Mouse (Mus musculus) liver, embryonic 11.5 days (tissue): ENCODE data around the gene Gapdhs. TPM values are rescaled to one million over a fixed set of nuclear protein-coding genes. Genes with fewer than 3 reads are reported as not detected.

ENCODE experiments used
- ATAC-seq: fragments of 200-750 bp; cut with Nextera tagmentation; replicated peaks from 2 replicates; pipeline ENCODE4 v1.8.0; 2017; ENCODE audit warnings: moderate number of reproducible peaks, mild to moderate bottlenecking, moderate TSS enrichment, moderate library complexity; ENCODE audit not compliant: low FRiP score
- DNase-seq: peaks from one replicate; pipeline ENCODE4 v3.0.0-alpha.2; 2017; ENCODE audit warnings: low spot score
- H3K27ac ChIP-seq: fragments of 300-500 bp; sonication (generic); 2 replicates; pipeline ENCODE4 v1.5.1; 2014; ENCODE audit warnings: mild to moderate bottlenecking, low read depth, low read length, control low read depth
- H3K27me3 ChIP-seq: fragments of 300-500 bp; sonication (generic); replicated peaks from 2 replicates; pipeline ENCODE4 v1.6.1; 2014; ENCODE audit warnings: low read length, mixed read lengths; ENCODE audit not compliant: control insufficient read depth, insufficient read depth
- H3K36me3 ChIP-seq: fragments of 300-500 bp; sonication (generic); 2 replicates; pipeline ENCODE4 v1.6.1; 2014; ENCODE audit warnings: mild to moderate bottlenecking, low read length, moderate library complexity, mixed read lengths; ENCODE audit not compliant: control insufficient read depth, insufficient read depth
- H3K4me1 ChIP-seq: fragments of 300-500 bp; sonication (generic); replicated peaks from 2 replicates; pipeline ENCODE4 v1.6.1; 2014; ENCODE audit warnings: low read length, mixed read lengths; ENCODE audit not compliant: control insufficient read depth, insufficient read depth
- H3K4me2 ChIP-seq: fragments of 300-500 bp; sonication (generic); 2 replicates; pipeline ENCODE4 v1.6.1; 2014; ENCODE audit warnings: mild to moderate bottlenecking, control low read depth, moderate library complexity
- H3K4me3 ChIP-seq: fragments of 300-500 bp; sonication (generic); 2 replicates; pipeline ENCODE4 v1.5.1; 2014; ENCODE audit warnings: low read depth, low read length, control low read depth
- H3K9ac ChIP-seq: fragments of 300-500 bp; sonication (generic); 2 replicates; pipeline ENCODE4 v1.6.1; 2014; ENCODE audit warnings: low read depth, low read length, control low read depth
- H3K9me3 ChIP-seq: fragments of 300-500 bp; sonication (generic); 2 replicates; pipeline ENCODE4 v1.6.1; 2016; ENCODE audit warnings: low read length, inconsistent platforms, mixed read lengths; ENCODE audit not compliant: control insufficient read depth
- WGBS: fragments of 180-500 bp; shearing (Covaris S2); extraction: QIAGEN DNeasy Blood & Tissue Kit; methylation state at CpG from one replicate; pipeline ENCODE4 v1.1.7; 2014; 5-methylcytosine and 5-hydroxymethylcytosine counted together
- polyA plus RNA-seq: library from polyadenylated mRNA; unstranded; fragments of >200 nt; fragmentation: Nextera tagmentation; extraction: Ambion mirVana; gene quantifications from 2 replicates; pipeline ENCODE4 v1.2.1, GENCODE M21; 2014

The Gapdhs gene
- polyA plus RNA-seq, 1 experiment from 2014 or later, result 0.44 TPM

DNA sequence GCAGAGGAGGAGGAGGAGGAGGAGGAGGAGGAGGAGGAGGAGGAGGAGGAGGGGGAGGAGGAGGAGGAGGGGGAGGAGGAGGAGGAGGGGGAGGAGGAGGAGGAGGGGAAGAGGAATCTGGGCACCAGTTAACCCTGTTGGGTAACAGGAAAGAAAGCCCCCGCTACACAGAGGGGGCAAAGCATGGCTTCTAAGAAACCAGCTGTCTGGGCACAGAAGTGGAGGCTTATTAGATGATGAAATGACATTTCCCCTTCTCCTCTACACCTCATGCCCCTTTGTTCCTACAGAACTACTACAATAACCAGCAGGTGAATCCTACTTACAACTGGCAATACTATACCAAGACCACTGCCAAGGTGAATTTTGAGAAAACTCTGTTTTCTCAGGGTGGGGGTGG, 34.4 kb upstream of the Gapdhs start:
- Histone ChIP-seq H3K36me3 (no peaks in the 10 kb centered on the region), H3K27me3 (no peaks in the 10 kb centered on the region), H3K4me1 (no peaks in the 10 kb centered on the region), H3K27ac (no peak overlapping the region), H3K4me2 (no peak overlapping the region), H3K9me3 (no peaks in the 10 kb centered on the region), H3K4me3 (no peak overlapping the region), H3K9ac (no peak overlapping the region)
- ATAC-seq, result no peak
- no peak for DNase-seq
- 60% methylated on average over 1 of the region's 1 CpGs for WGBS

GRCm38 (mm10) chr7:30777081-30777579, 33.6 kb upstream of the Gapdhs start:
- Histone ChIP-seq H3K4me1 (no peaks in the 10 kb centered on the region), H3K4me2 (no peak overlapping the region), H3K4me3 (no peak overlapping the region), H3K27ac (no peak overlapping the region), H3K9ac (no peak overlapping the region), H3K27me3 (no peaks in the 10 kb centered on the region), H3K9me3 (no peaks in the 10 kb centered on the region), H3K36me3 (no peaks in the 10 kb centered on the region)
- ATAC-seq (no peak), DNase-seq (no peak)
- whole genome bisulfite sequencing, result 58% methylated on average over 7 of the region's 7 CpGs

GRCm38 (mm10) chr7:30776104-30776503, 32.6 kb upstream of the Gapdhs start:
- Histone ChIP-seq H3K9me3 (no peaks in the 10 kb centered on the region; the same call in 1 of the 2 replicates), H3K36me3 (no peaks in the 10 kb centered on the region), H3K4me1 (no peaks in the 10 kb centered on the region), H3K27me3 (no peaks in the 10 kb centered on the region), H3K9ac (no peak overlapping the region), H3K4me3 (no peak overlapping the region), H3K4me2 (no peak overlapping the region), H3K27ac (no peak overlapping the region)
- 78% methylated on average over 9 of the region's 9 CpGs for WGBS
- DNase-seq (no peak), ATAC-seq (no peak)

- no peak overlapping the region for H3K9ac ChIP-seq
- WGBS, result 32% methylated on average over 9 of the region's 9 CpGs
- H3K4me2 ChIP-seq, result no peak overlapping the region
- no peak overlapping the region for H3K4me3 ChIP-seq
- no peak for DNase-seq
- no peak overlapping the region for H3K27ac ChIP-seq
- no peaks in the 10 kb centered on the region; the same call in 1 of the 2 replicates for H3K9me3 ChIP-seq
- ATAC-seq, result no peak
- no peaks in the 10 kb centered on the region for H3K36me3 ChIP-seq
- peaks cover 13% of the 10 kb centered on the region for H3K27me3 ChIP-seq
- no peaks in the 10 kb centered on the region for H3K4me1 ChIP-seq
These were observed 25.8 kb upstream of the Gapdhs start for GRCm38 (mm10) chr7:30769236-30769635.

GRCm38 (mm10) chr7:30766408-30766807, 22.9 kb upstream of the Gapdhs start:
- Histone ChIP-seq H3K4me3 (no peak overlapping the region), H3K27ac (no peak overlapping the region)

DNA sequence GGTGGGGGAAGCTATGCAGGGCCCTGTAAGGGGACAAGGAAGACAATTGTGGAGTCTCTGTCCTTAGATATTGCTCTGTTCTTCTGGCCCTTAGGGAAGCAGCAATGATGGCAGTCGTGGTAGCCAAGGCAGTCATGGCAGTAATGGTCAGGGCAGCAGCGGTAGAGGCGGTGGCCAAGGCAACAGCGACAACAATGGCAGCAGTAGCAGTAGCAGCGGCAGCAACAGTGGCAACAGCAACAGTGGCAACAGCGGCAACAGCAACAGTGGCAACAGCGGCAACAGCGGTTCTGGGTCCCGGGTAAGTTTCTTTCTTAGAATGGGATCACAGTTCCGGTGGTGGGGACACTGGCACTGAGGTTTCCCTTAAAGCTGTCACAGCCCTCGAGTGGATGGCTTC, 21.7 kb upstream of the Gapdhs start:
- ATAC-seq (no peak), DNase-seq (no peak)
- Histone ChIP-seq H3K4me2 (no peak overlapping the region), H3K27ac (no peak overlapping the region), H3K4me1 (peaks cover 6% of the 10 kb centered on the region), H3K27me3 (peaks cover 16% of the 10 kb centered on the region), H3K4me3 (no peak overlapping the region), H3K9me3 (no peaks in the 10 kb centered on the region), H3K36me3 (no peaks in the 10 kb centered on the region), H3K9ac (no peak overlapping the region)
- WGBS, result 32% methylated on average over 11 of the region's 11 CpGs

More at GRCm38 (mm10) chr7:30766408-30766807, 22.9 kb upstream of the Gapdhs start:
- no peaks in the 10 kb centered on the region; the same call in 1 of the 2 replicates for H3K9me3 ChIP-seq
- H3K27me3 ChIP-seq, result peaks cover 16% of the 10 kb centered on the region
- WGBS, result 75% methylated on average over 4 of the region's 4 CpGs
- peaks cover 6% of the 10 kb centered on the region for H3K4me1 ChIP-seq
- no peak overlapping the region for H3K4me2 ChIP-seq
- no peaks in the 10 kb centered on the region for H3K36me3 ChIP-seq
- no peak for DNase-seq
- ATAC-seq, result no peak
- no peak overlapping the region for H3K9ac ChIP-seq

- Histone ChIP-seq H3K36me3 (no peaks in the 10 kb centered on the region), H3K27ac (no peak within 1 kb of the TSS), H3K4me2 (no peak within 1 kb of the TSS), H3K4me1 (peaks cover 6% of the 10 kb centered on the region), H3K9ac (no peak within 1 kb of the TSS), H3K9me3 (no peaks in the 10 kb centered on the region), H3K4me3 (no peak within 1 kb of the TSS), H3K27me3 (peaks cover 13% of the 10 kb centered on the region)
- 47% methylated on average over 5 of the region's 5 CpGs for WGBS
- ATAC-seq, result no peak
- no peak for DNase-seq
These were observed 20.0 kb upstream of the Gapdhs start, which contains the start of gene Dmkn for GRCm38 (mm10) chr7:30763456-30763855. Gene Dmkn (plus strand): TSS chr7:30763756.

GRCm38 (mm10) chr7:30761769-30762352, 18.4 kb upstream of the Gapdhs start:
- Histone ChIP-seq H3K9ac (no peak overlapping the region), H3K27ac (no peak overlapping the region), H3K4me1 (peaks cover 6% of the 10 kb centered on the region), H3K4me3 (no peak overlapping the region), H3K4me2 (no peak overlapping the region), H3K36me3 (no peaks in the 10 kb centered on the region), H3K27me3 (peaks cover 13% of the 10 kb centered on the region), H3K9me3 (no peaks in the 10 kb centered on the region)
- DNase-seq, result no peak
- 39% methylated on average over 4 of the region's 4 CpGs for WGBS
- ATAC-seq, result peak; percentile 45; the same call in 1 of the 2 replicates

GRCm38 (mm10) chr7:30758853-30759252, 15.4 kb upstream of the Gapdhs start:
- Histone ChIP-seq H3K9ac (no peak overlapping the region), H3K4me1 (peaks cover 6% of the 10 kb centered on the region), H3K27me3 (peaks cover under 1% of the 10 kb centered on the region; the same call in 1 of the 2 replicates), H3K27ac (no peak overlapping the region), H3K9me3 (peaks cover 6% of the 10 kb centered on the region; the same call in 1 of the 2 replicates), H3K4me3 (no peak overlapping the region), H3K4me2 (no peak overlapping the region), H3K36me3 (peaks cover 3% of the 10 kb centered on the region; the same call in 1 of the 2 replicates)
- DNase-seq (no peak), ATAC-seq (no peak)
- WGBS, result 38% methylated on average over 4 of the region's 4 CpGs
